Mouse (Mus musculus) NIH3T3 (cell line): ENCODE results near the gene Sdk2.

Experiments used
- DNase-seq: peaks from one replicate; pipeline ENCODE4 v3.0.0-alpha.2; 2012; ENCODE audit warnings: low read depth

Gene Sdk2

DNA sequence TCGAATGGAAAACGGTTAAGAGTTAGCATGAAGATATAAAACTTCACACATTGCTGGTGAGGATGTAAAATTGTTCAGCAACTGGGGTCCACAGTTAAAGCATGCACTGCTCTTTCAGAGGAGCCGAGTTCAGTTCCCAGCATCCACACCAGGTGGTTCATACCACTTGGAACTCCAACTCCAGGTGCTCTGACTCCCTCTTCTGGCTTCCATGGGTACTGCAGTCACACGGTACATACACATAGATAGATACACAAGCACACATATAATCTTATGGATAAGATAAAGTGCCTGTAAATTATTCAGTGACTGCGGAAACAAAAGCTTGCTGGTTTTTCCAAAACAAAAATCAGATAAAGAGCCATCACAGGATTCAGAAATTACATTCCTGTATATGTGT, 19.9 kb downstream of the Sdk2 start:
- DNase-seq = no peak

DNA sequence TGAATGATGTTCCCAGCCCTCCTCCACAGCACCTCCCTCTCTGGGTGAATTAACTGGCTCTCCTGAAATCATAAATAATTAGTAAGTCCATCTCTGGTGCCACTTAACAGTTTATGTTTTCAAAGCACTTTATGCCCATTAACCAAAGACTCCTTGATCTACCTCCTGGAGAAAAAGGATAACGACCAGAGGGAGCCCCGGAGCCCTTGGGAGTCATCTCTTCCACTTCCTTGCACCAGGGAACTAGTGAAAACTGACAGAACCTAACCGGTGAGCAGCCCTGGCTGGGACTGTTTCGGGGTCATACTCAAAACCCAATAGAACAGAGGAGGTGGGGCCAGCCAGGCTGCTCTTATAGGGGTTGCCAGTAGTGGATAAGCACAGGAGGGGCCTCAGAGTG, 22.5 kb downstream of the Sdk2 start:
- DNase-seq = no peak

DNA sequence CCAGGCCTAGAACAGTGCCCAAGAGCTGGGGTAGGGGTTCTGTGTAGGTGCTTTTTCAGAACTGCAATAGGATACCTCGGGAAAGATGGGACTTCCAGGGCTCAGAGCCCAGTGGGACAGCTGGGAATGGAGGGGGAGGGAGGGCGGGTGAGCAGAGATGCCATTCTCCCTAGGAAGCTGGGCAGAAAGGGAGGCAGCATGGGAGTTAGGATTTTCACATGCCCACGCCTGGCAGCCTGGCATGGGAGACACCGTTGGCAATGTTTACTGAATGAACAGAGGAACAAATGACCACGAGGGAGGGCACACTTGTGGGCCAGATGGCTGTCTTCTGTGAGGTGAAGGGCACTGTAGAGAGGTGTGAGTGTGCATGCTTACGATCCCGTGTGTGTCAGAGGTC, 23.3 kb downstream of the Sdk2 start:
- no peak for DNase-seq

DNA sequence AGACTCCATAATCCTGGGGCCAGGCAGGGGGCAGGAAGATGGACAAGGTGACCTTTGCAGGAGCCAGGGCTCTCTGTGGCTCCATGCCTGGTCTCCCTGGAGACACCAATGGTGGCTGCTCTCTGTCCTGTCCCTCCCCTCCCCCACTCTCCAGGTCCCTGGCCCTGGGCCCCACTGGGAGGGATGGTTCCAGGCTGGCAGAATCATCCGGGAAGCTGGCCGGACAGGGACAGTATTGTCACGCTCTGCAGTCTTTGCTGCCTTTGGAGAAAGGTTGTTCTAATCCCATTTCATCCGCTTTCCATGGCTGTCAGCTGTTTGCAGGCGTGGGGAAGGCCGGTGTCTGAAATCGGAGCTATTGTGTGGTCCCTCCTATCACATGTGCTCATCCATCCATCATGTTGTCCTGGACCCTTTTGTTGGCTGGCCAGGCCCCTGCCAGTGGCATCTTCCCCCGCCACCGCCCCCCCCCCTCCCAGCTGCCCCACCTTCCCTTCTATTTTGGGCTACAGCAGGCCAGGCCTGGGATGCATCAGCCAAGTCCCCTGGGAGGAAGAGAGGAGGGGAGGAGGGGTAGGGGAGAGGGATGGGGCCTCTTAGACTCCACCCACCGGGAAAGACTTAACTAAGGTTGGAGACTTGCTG, 26.3 kb downstream of the Sdk2 start:
- DNase-seq = peak; percentile 4

DNA sequence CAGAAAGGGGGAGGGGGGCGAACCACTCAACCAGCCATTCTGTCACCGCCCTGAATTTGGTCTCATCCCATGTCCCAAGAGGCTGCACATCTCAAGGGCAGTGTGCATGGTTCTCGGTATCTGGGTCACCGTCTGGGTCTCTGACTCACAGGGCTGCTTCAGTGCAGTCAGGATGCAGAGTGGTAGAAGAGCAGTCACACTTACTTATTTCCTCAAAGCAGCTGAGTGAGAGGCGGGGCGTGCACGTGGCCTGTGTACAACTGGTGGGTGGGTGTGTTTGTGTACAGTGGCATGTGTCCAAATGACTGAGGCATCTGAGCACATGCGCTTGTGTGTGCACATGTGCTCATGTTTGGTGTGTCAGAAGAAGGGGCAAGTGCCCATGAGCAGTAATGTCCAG, 28.8 kb downstream of the Sdk2 start:
- DNase-seq = peak; percentile 2

DNA sequence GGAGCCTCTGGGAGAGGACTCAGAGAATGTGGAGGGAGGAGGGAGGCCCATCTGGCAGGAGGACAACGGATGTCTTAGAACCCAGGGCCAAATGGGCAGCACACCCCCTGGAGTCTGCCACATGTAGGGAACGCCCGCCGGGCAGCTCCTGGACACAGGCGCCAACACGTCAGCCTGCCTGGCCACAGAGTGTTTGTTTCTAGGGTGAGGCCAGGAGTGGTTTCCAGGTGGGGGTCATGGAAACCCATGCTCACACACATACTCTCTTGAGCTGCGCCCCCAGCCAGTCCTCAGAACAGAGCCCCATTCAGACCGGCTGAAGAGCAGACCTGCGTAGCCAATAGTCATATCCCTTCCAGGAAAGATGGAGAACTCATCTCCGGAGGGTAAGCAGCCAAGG, 35.4 kb downstream of the Sdk2 start:
- no peak for DNase-seq

DNA sequence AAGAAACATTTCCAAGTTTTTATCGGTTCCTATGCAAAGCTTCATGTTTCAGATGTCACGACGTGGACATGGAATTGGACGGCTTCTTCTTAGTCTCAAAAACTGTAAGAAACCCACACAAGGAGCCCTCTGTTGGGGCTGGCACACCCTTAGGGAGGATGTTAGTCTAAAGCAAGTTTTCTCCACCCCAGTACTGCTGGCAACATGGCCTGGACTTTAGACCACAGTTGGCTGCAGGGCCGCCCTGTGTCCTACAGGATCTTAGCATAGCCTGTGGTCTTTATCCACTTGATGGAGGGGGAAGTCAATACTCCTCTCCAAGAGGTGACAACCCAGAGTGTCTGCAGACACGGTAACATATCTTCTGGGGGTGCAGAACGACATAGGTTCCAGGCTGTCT, 36.6 kb downstream of the Sdk2 start:
- no peak for DNase-seq

DNA sequence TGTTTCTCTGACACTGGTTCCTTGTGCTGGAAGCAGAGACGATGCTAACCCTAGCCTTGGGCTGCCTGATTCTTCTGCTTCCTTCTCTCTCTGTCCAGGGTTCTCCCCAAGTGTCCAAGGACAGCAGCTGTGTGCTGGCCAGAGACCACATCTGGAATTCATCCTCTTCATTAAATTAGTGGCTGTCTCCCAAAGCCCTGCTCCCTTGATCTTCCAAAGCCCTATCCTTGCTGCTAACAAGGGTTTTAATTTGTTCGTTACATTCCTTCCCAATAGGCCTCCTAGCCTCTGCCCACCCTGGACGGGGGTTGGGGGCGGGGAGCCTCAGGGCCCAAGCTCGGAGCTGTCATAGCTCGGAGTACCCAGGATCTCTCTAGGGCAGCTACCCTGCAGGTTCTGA, 38.3 kb downstream of the Sdk2 start:
- DNase-seq = no peak

DNA sequence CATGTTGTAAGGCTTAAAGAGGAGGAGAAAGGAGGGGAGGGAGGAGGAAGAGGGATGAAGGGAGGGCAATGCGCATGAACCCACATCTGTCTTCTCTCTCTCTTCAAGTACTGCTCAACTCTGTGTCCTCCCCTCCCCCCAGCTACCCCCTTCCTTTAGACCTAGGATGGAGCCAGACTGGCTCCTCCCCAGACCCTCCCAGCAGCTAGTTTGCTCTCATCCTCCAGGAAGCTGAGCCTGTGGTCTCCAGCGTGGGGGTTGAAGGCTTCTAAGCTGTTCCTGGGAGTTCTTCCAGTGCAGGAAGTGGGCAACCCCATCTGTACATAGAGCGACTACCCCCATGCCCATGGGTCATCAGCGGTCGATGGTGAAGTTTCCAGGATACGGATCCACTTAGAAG, 38.8 kb downstream of the Sdk2 start:
- no peak for DNase-seq

DNA sequence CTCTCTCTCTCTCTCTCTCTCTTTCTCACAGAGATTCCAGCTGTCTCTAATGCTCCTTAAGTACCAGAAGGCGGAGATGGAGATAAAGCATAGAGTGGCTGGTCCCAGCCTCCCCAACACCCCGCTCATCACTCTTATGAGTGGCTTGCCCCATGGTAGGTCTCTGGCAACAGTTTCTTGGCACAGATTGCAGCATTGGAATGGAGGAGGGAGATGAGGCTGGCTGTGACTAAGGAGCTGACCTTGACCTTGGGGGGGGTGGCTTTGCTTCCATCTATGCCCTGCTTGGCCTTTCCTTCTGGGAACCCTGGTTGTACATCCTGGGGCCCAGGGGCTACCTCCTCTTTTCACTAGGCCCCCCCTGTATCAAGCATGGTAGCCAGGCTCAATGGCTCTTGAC, 41.8 kb downstream of the Sdk2 start:
- no peak for DNase-seq

DNA sequence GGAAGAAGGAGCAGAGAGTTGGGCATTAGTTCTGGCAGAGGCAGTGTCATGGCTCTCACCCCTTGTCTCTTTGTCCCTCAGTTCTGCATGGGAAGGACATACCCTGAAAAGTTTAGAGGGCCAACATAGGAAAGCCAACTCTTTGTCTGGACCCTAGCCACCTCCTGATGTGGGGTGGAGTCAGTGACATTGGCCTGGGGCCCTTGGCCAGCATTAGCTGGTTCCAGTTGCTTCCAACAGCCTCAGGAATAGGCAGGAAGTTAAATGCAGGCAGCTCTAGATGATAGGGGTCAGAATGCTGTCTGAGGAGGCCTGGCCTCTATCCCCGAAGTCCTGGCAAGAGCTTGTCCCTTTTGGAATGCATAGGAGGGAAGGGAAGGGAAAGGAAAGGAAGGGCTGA, 42.9 kb downstream of the Sdk2 start:
- no peak for DNase-seq

DNA sequence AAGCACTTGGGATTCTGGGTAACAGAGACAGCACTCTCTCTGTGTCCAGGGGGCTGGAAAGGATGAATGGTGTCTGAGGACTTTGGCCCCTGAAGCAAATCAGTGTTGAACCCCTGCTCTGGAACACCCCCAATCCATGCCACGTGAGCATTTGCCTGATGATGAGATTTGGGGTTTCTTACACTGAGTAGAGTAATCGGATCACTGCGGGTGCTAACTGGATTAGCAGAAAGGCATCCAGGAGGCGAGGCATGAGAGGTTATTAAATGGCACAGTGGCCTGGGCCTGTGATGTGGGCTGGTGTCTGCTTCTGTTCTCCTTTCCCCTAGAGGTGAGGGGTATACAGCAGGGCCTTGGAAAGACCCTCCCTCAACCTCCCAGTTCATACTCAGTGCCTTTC, 44.7 kb downstream of the Sdk2 start:
- no peak for DNase-seq

DNA sequence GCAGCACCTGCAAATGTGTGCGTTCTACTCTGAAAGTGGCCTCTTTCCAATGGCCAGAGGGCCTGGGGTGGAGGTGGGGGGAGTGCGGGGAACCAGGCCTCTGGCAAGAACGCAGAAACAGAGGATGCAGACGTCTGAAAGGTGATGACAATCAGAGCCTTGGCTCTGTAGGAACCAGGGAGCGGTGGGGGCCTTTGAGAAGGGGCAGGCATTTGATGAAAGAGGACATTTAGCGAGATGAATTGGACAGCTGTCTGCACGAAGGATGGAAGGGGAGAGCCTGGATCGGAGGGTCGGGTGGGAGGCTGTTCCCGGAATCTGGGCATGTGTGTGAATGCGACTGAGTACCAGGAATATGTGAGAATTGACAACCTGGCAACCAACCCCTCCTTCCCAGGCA, 47.8 kb downstream of the Sdk2 start:
- no peak for DNase-seq

DNA sequence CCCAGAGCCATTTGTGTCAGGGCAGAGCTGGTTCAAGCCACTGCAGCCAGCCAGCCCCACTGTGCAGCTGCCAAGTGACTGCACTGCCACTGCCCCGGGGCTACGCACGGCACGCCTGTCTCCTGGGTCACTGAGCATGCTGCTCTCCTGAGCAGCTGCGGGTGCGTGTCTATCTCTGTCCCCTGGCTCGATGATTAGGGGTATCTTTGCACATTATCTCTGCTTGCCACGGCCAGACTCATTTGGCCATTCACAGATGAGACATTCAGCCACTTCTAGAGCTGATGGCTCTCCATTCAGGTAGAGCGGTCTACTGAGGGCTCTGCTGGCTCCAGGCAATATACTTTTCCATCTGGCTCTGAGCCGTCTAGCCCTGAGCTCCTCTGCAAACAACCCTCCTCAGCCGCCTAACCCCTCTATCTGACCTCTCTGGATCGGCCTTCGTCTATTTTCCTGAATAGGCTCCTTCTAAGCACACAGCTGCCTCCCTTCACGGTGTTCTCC, 49.9 kb downstream of the Sdk2 start:
- no peak for DNase-seq

DNA sequence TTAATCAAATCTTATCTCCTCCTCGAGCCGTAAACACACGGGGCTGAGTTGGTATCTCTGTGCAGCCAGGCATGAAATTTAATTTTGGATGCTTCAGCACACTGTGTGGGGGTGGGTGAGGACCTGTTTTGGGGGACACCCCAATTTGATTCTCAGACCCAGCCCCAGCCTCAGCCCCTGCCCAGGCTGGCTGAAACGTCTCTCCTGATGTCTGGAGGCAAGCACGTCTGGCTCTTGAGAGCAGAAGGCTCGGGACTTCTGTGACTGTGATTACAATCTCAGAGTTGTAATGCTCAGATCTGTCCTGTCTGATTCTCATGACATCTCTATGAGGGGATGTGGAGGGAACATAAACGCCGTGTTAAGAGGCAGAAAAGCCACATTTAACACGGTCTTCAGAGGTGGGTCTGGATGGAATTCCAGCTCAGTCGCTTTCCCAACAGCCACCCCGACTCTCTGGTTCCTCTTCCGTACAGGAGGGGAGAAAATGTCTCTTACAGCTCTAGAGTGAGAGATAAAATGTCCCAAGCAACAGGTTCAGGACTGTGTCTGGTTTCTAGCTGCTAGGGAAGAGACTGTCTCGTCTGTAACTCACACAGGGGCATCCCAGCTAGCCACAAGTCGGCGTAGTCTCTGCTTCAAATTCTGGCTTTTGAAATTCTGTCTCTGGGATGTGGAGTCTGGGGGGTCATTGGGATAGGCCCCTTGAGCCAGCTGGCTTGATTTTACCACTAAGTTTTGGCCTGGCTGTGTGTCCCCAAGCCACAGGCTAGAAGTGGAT, 50.5 kb downstream of the Sdk2 start:
- no peak for DNase-seq

DNA sequence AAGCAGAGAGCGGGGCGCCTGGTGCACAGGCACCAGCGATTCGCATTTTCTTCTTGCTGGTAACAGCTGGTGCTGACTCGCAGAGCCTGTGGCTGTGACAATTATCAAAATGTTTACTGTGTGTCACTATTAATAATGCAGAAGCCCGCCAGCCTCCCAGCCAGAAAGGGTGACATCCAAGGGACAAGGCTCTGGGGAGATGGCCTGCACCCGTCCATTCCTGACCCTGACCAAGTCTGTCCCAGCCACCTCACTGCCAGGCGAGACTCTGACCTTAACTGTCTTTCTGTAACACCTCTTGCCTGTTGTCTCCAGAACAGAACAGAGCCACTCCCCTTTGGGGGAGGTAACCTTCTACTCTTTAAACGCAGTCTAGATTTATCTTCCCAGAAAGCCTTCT, 55.3 kb downstream of the Sdk2 start:
- DNase-seq = no peak

DNA sequence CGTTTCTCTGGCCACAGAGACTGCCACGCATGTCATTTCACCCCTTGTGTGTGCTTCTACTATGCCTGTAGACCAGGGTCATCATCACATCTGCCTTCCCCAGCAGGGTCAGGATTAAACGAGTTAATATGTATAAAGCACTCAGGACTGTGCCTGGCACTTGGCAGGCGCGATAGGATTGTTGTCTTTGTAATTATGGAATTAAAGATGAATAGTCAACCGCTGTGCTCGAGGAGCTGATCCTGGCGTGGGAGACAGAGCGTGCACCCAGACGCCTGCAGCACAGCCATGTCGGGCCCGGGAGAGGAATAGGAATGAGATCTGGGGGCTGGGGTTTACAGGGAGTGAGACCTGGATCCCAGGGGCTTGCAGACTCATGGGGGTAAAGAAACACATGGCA, 61.0 kb downstream of the Sdk2 start:
- DNase-seq = no peak

DNA sequence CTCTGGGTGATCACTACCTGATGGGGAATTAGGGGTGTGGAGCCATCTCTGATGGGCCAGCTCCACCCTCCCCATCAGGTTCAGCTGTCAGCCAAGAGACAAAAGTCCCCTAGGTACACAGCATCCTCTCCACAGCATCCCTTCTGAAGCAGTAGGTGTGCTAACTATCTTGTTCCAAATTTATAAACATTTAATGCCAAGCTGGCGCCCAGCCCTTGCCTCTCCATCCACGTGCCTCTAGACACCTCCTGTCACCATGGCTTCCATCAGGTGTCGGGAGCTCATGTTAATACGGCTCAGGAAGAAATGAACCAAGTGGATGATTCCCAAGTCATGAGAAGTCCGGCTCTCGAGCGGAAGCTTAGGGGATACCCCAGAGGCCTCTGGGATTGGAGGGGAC, 62.2 kb downstream of the Sdk2 start:
- DNase-seq = no peak

DNA sequence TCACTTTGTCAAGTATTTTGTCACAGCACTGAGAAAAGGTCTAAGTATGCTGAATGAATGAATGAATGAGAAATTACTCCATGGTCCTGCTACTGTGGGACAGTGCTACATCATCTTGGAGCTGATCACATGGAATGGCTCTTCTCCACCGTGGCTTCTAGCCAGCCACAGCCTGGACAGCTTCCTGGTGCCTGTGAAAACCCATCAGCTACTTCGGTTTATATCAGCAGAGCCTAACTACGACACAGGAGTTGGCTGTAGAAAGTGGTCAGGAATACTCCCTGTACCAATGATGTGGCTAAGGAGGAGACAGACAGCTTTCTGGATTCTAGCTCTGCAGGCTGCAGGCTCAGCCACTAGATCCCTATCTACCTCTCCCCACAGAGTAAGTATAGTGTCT, 63.7 kb downstream of the Sdk2 start:
- DNase-seq = no peak

DNA sequence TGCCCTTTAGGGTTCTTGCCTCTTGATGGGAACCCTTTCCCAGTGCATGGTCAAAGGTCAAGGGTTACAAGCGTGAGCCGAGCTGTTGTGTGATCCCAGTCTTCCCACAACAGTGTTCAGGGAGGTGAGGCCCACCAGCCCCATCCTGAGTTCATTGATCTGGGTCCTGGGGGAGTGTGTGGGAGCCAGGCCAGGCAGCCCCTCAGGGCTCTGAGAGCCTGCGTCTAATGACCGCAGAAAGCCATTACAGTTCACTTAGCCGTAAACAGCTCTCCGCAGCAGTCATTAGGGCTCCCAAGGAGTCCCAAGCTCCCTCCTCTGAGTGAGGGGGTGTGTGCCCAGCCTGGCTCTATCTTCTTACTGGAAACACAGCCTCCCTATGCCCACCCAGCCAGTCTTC, 66.8 kb downstream of the Sdk2 start:
- no peak for DNase-seq

DNA sequence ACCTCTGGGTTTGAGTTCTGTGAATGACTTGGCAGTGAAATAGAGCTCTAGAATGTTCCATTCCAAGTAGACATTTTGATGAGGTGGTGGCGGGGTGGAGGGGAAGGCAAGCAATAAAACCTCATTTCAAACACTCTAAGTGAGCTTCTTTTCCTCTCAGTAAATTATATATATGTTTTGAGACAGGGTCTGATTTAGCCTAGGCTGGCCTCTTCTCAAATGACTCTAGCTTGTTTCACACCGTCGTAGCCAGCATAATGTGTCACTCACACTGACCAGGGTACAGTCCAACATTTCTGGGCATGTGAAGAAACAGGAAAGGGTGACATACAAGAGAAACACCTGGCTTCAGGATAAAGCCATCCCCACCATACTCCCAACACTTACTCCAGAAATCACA, 68.1 kb downstream of the Sdk2 start:
- DNase-seq = no peak

DNA sequence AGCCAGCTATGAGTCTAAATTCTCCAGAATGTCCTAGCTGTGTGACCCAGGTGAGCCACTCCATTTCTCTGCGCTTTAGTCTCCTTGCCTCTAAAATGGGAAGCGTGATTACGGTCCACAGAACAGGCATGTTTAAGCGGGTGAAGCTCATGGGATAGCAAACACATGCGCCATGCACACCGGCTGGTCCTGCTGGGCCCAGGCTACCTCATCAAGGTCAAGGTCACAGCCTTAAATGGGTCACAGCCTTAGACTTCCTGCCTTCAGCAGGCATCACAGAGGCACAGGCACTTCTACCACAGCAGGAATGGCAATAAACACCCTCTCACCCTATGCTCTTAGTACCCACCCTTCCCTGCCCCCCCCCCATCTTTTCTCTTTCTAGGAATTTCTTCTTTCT, 72.9 kb downstream of the Sdk2 start:
- DNase-seq = no peak

DNA sequence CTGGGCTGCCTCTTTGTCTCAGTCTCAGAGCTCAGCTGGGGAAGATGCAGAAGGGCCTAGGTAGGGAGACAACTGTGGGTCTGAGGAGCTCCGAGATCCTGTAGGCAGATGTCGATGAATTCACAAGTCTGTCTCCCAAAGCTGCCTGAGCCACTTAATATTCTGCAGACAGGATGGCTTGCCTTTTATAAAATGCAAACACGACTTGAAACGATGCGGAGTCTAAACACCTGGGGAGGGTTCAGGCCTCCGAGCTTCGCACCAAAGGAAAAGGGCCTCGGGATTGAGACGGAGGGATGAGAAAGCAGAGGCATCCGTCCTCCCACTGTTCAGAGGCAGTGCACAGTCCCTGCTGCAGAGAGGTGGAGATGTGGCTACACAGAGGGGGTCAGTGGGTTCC, 74.0 kb downstream of the Sdk2 start:
- DNase-seq = no peak

DNA sequence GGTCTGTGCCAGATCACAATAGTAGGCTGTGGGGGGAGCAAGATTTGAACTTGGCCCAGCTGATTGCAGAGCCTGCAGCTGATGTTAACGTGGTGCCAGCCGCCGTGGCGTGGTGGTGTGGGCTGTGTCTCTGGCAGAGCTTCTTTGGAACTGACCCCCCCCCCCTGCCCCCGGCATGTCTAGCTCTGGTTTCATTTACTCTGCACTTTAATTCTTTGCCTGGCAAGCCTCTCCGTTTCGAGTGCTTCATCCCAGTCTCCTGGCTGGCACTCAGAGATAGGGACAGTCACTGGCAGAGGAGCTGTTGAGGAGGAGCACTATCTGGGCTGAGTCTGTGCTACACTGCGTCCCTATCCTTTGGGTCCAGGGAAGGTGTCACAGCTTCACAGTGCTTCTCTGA, 75.0 kb downstream of the Sdk2 start:
- DNase-seq = no peak
